Mouse (Mus musculus) liver, embryonic 14.5 days (tissue): Measurements from ENCODE around the gene Serinc4. TPM values are rescaled to one million over a fixed set of nuclear protein-coding genes. Genes with fewer than 3 reads are reported as not detected.

Experiments
- ATAC-seq: fragments of 200-750 bp; cut with Nextera tagmentation; 2 replicates; pipeline ENCODE4 v1.8.0; 2017; ENCODE audit warnings: moderate number of reproducible peaks, mild to moderate bottlenecking, moderate library complexity; ENCODE audit not compliant: insufficient read depth
- DNase-seq, 3 experiments: peaks; one replicate each; pipeline ENCODE4 v3.0.0-alpha.2; 2012 to 2013; ENCODE audit warnings: low read depth in 3 of 3, low spot score in 3 of 3
- H3K27ac ChIP-seq: fragments of 300-500 bp; sonication (generic); 2 replicates; pipeline ENCODE4 v1.5.1; 2014; ENCODE audit warnings: moderate library complexity, mild to moderate bottlenecking, control low read depth, inconsistent platforms
- H3K27me3 ChIP-seq: fragments of 300-500 bp; sonication (generic); 2 replicates; pipeline ENCODE4 v1.6.1; 2014; ENCODE audit warnings: mild to moderate bottlenecking, low read length, moderate library complexity; ENCODE audit not compliant: control insufficient read depth, insufficient read depth
- H3K36me3 ChIP-seq: fragments of 300-500 bp; sonication (generic); replicated peaks from 2 replicates; pipeline ENCODE4 v1.6.1; 2014; ENCODE audit warnings: low read depth; ENCODE audit not compliant: control insufficient read depth, insufficient read depth
- H3K4me1 ChIP-seq, 2 experiments: fragments of 200-500 bp in 1 of 2; fragments of 300-500 bp in 1 of 2; sonication (generic) in 1 of 2; replicated peaks; 2 replicates each; pipeline ENCODE4 v1.6.1; 2012 to 2014; ENCODE audit warnings: antibody characterized with exemption in 1 of 2, inconsistent platforms in 1 of 2, low read length in 1 of 2; ENCODE audit not compliant: control insufficient read depth in 2 of 2, insufficient read depth in 2 of 2
- H3K4me2 ChIP-seq: fragments of 300-500 bp; sonication (generic); 2 replicates; pipeline ENCODE4 v1.6.1; 2014; ENCODE audit warnings: low read depth, mild to moderate bottlenecking, control low read depth, moderate library complexity
- H3K4me3 ChIP-seq, 2 experiments: fragments of 200-500 bp in 1 of 2; fragments of 300-500 bp in 1 of 2; sonication (generic) in 1 of 2; 2 replicates each; pipeline ENCODE4 v1.5.1; 2012 to 2014; ENCODE audit warnings: low read depth in 2 of 2, low read length in 2 of 2, mild to moderate bottlenecking in 2 of 2, control low read depth in 1 of 2, inconsistent platforms in 1 of 2, moderate library complexity in 1 of 2; ENCODE audit not compliant: insufficient read depth in 1 of 2
- H3K9ac ChIP-seq: fragments of 300-500 bp; sonication (generic); replicated peaks from 2 replicates; pipeline ENCODE4 v1.6.1; 2014; ENCODE audit warnings: mild to moderate bottlenecking, control low read depth, moderate library complexity
- H3K9me3 ChIP-seq: fragments of 300-500 bp; sonication (generic); 2 replicates; pipeline ENCODE4 v1.6.1; 2016; ENCODE audit warnings: low read length, mixed read lengths; ENCODE audit not compliant: control insufficient read depth
- CTCF ChIP-seq: IDR thresholded peaks from 2 replicates; pipeline ENCODE4 v1.5.1; 2016; ENCODE audit warnings: antibody characterized with exemption, low read depth, control low read depth
- EP300 ChIP-seq: IDR thresholded peaks from 2 replicates; pipeline ENCODE4 v1.6.1; 2016; ENCODE audit warnings: antibody characterized with exemption, low read depth
- WGBS: fragments of 180-500 bp; shearing (Covaris S2); extraction: QIAGEN DNeasy Blood & Tissue Kit; methylation state at CpG from one replicate; pipeline ENCODE4 v1.1.7; 2014; ENCODE audit not compliant: insufficient replicate concordance; 5-methylcytosine and 5-hydroxymethylcytosine counted together
- polyA plus RNA-seq, 2 experiments: library from polyadenylated mRNA; depleted of rRNA in 1 of 2; stranded (reverse) in 1 of 2; unstranded in 1 of 2; fragments of >200 nt; fragmentation: Nextera tagmentation in 1 of 2; extraction: Ambion mirVana in 1 of 2; gene quantifications; 2 replicates each; pipeline versions ENCODE4 v1.2.1 to v1.2.3; 2012 to 2014

Serinc4 gene
- polyA plus RNA-seq, 2 experiments: 0.08 to 0.22 TPM

GRCm38 (mm10) chr2:121443068-121443349, 13.6 kb downstream of the Serinc4 start:
- H3K4me2 ChIP-seq: peak overlapping the region; percentile 81
- 20% methylated on average over 8 of the region's 8 CpGs for WGBS
- no peak for TF ChIP-seq CTCF
- no peak for TF ChIP-seq EP300
- DNase-seq: no peak
- H3K27me3 ChIP-seq: peaks cover 3% of the 10 kb centered on the region
- no peak for ATAC-seq
- peak overlapping the region; percentile 44 to 55 for H3K4me3 ChIP-seq
- peaks cover 9% of the 10 kb centered on the region for H3K36me3 ChIP-seq
- no peaks in the 10 kb centered on the region for H3K9me3 ChIP-seq
- peak overlapping the region; percentile 41 for H3K9ac ChIP-seq
- peaks cover 7 to 9% of the 10 kb centered on the region in 2 experiments for H3K4me1 ChIP-seq
- no peak overlapping the region; the same call in 1 of the 2 replicates for H3K27ac ChIP-seq

- Histone ChIP-seq H3K36me3 (peaks cover 15% of the 10 kb centered on the region), H3K4me2 (peak overlapping the region; percentile 81), H3K4me3 (peak overlapping the region; percentile 44 to 55), H3K4me1 (peaks cover 4 to 5% of the 10 kb centered on the region in 2 experiments), H3K27ac (no peak overlapping the region; the same call in 1 of the 2 replicates), H3K9ac (peak overlapping the region; percentile 41), H3K9me3 (no peaks in the 10 kb centered on the region), H3K27me3 (peaks cover 3% of the 10 kb centered on the region)
- TF ChIP-seq CTCF: no peak
- no peak for TF ChIP-seq EP300
- peak; percentile 92 for ATAC-seq
- 2% methylated on average over 29 of the region's 30 CpGs for WGBS
- peak; percentile 52 to 68 (median 60) for DNase-seq
Observed at GRCm38 (mm10) chr2:121442259-121443067, 14.1 kb downstream of the Serinc4 start.

- H3K27me3 ChIP-seq: peaks cover 3% of the 10 kb centered on the region
- no peak for ATAC-seq
- H3K4me1 ChIP-seq: peaks cover 4 to 5% of the 10 kb centered on the region in 2 experiments
- peaks cover 19% of the 10 kb centered on the region for H3K36me3 ChIP-seq
- no peaks in the 10 kb centered on the region for H3K9me3 ChIP-seq
- peak overlapping the region; percentile 81 for H3K4me2 ChIP-seq
- no peak overlapping the region for H3K27ac ChIP-seq
- no peak overlapping the region; the same call in 1 of the 2 replicates for H3K9ac ChIP-seq
- no peak for TF ChIP-seq EP300
- TF ChIP-seq CTCF: no peak
- 15% methylated on average over 11 of the region's 11 CpGs for whole genome bisulfite sequencing
- H3K4me3 ChIP-seq: peak overlapping the region; percentile 44 to 55; a peak in 3 of 4 replicates
- DNase-seq: no peak
Observed at GRCm38 (mm10) chr2:121441800-121442199, 14.8 kb downstream of the Serinc4 start.

DNA sequence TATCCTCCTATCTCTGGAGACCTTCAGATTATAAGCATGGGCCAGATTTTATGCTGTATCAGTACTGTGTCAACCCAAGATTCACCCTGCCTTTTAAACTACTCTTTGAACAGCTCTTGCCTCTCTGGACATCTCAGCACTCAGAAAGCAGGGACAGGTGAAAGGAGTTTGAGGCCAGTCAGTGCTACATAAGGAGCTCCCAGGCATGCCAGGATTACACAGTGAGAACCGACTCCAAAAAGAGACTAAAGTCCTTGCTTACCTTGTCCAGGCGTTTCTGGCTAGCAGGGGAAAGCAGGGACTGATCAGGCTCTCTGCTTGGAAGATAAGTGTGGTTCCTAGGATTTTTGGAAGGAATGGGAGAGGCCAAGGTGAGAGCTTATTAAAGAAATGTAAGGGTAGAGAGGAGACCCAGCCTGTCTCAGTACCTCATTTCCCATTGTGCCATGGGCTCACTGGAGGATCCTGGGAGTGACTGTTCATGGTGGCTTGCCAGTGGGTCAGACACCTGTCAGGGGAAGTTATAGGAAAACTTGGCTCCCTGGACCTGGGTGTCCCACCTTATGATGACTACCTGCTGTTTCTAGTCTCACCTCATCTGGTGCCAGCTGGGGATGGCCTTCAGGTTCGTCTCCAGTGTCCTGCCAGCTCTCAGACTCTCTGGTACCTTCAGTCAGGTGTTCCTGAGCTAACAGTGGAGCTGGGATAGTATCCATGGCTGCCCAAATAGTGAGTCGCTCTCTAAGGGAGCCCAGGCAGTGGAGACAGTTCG, 15.6 kb downstream of the Serinc4 start:
- no peaks in the 10 kb centered on the region for H3K9me3 ChIP-seq
- DNase-seq (no peak), ATAC-seq (no peak)
- peaks cover 21% of the 10 kb centered on the region for H3K36me3 ChIP-seq
- H3K27me3 ChIP-seq: peaks cover 3% of the 10 kb centered on the region
- H3K4me1 ChIP-seq: peaks cover 4 to 5% of the 10 kb centered on the region in 2 experiments
- H3K27ac ChIP-seq: no peak overlapping the region
- H3K9ac ChIP-seq: no peak overlapping the region
- H3K4me2 ChIP-seq: no peak overlapping the region
- no peak overlapping the region for H3K4me3 ChIP-seq
- TF ChIP-seq CTCF (no peak), EP300 (no peak)
- 44% methylated on average over 5 of the region's 5 CpGs for WGBS

DNA sequence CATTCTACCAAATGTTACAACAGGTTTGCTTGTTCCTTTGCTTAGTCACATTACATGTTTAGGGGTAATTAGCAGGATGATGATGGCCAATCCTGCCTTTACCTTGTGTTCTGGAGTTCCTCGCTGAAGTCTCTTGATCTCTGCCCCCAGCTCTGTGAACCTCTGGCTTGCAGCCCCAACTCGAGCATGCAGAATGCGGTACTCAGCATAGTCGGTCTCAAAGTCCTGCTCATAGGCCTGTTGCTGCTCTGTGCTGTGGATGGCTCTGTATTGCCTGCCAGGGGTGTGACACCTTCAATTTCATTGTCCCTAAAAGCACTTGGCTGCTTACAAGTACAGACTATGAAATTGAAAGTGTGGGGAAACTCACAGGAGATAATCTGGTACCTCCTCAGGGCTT, 16.8 kb downstream of the Serinc4 start:
- no peak overlapping the region for H3K27ac ChIP-seq
- H3K36me3 ChIP-seq: peaks cover 29% of the 10 kb centered on the region
- H3K9me3 ChIP-seq: no peaks in the 10 kb centered on the region
- no peak overlapping the region for H3K4me2 ChIP-seq
- H3K4me3 ChIP-seq: no peak overlapping the region
- 60% methylated on average over 4 of the region's 4 CpGs for WGBS
- H3K4me1 ChIP-seq: peaks cover 4 to 5% of the 10 kb centered on the region in 2 experiments; a peak in 3 of 4 replicates
- H3K27me3 ChIP-seq: peaks cover 3% of the 10 kb centered on the region
- no peak for TF ChIP-seq CTCF
- TF ChIP-seq EP300: no peak
- no peak for ATAC-seq
- H3K9ac ChIP-seq: no peak overlapping the region
- no peak for DNase-seq
